Mouse (Mus musculus) heart, adult 9 months (tissue): ENCODE results near the gene Eef2kmt.
"Not testable (repeated sequence)": the region's sequence is repeated elsewhere in the genome, so short reads cannot be mapped to it uniquely, and the experiment has no call there.

Experiments
- DNase-seq, 2 experiments: peaks; one replicate each; pipeline ENCODE4 v3.0.0; 2022; ENCODE audit warnings: low spot score in 2 of 2

Eef2kmt gene

DNA sequence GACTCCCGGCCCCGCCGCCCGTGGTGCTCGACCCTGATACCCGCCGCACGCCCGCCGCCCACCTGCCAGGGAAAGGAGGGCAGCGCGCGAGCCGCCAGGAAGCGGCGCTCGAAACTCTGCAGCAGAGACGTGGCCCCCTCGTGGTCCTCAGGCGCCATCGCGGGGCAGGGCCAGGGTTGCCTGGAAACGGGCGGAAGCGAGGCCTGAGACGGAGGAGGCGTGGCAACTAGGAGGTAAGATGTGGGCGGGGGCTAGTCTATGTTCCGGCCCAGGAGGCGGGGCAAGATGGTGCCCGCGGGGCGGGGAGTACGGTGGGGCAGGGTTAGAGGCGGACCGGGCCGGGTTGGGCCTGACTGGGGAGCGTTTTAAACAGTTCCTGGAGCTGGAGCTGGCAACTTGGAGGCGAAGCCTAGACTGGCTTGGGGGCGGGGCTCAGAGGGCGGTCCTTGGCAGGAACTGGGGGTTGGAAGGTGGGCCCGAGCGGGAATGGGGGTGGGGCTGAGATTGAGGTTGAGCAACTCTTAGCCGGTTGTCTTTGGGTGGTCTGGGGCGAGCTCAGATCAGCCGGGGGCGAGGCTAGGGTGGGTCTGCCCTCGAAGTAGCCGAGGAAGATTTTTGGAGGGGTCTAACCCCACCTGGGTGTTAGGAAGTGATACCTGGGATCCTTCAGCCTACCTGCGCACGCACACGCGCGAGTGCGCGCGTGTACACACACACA is at the start of gene Eef2kmt:
TSS of gene Eef2kmt (minus strand) at position 205 of the 718 bp plus-strand sequence.
- peak; percentile 99 for DNase-seq

- DNase-seq: no peak
These were observed 39.5 kb upstream of the Eef2kmt start for GRCm38 (mm10) chr16:5295238-5295637.

- no peak for DNase-seq
These were observed 29.6 kb upstream of the Eef2kmt start for GRCm38 (mm10) chr16:5285376-5285775.

DNA sequence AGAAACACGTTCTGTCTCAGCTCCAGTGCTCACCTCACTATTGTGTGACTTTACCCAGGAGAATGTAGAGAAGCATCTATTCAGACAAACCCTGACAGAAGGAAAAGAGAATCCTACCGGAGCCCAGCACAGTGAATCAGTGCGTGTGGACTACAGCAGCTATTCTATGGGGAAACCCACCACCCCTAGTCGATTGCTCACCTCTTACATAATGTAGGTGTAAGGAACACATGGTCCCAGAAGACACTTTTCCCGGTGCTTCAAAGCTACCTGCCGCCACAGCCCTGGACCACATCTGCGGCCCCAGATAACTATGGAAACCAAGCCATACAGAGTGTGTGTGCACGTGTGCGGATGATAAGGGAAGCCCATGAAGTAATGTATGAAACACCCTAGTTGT is 26.9 kb upstream of the Eef2kmt start:
- no peak for DNase-seq

GRCm38 (mm10) chr16:5279571-5280222 is 23.9 kb upstream of the Eef2kmt start:
- DNase-seq: no peak

DNA sequence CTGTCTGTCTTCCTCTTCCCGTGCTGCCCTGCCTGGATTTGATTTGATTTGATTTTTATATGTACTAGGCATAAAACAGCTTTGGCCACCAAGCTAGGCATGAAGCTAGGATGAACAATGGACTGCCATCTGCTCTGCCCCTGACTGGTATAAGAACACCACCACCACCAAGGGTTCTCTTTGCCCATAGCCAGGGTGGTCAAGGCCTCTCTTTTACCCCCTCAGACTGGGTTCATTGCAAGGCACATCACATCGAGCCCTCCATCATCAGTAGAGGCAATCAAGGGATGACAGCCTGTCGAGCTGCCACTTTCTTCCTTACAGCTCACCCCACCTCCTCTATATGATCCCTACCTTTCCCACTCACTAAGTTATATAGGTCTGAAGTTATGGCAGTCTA is 16.6 kb upstream of the Eef2kmt start:
- DNase-seq: no peak

DNA sequence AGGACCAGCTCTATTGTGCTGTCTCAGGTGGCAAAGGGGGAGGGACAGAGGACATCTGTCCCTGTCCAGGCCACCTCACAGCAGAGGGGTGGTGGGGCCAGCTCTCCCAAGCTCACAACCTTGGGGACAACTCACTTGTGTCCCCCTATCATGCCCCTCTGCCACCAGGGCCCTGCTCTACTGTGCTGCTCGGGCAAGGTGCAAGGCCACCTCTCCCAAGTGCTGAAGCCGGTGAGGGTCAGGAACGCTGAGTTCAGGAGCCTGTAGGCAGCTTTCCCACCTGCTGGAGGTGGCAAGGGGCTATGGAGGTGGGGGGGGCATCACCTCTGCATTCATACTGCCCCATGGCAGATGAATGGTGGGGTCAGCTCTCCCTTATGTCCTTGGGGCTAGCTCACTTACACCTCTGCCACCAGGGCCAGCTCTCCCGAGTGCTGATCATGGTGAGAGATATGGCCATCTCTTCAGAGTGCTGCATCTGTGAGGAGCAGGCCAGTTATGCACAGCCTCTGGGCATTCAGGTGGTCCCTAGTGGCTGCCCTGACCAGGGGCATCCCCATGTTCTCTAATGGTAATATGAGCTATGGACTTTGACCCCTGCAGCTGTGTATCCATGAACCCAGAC is 15.7 kb upstream of the Eef2kmt start:
- no peak for DNase-seq

DNA sequence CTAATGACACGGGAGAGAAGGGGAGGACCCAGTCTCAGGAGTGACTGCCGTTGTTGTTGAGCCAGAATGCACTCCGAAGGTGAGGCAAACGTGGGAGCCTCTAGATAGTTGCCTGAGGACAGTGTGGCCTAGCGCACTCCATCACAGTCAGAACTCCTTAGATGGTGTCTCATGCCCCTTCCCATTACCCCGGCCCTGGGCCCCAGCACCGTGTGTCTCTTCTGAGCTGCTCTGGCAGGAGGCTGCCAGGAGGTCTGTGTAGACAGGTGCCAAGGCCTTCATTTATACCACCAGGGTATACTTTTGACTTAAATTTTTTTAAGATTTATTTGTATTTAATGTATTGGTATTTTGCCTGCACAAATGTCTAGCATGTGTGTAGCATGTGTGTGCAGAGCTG is 8.1 kb upstream of the Eef2kmt start:
- no peak for DNase-seq

- DNase-seq: no peak
These were observed 7.4 kb upstream of the Eef2kmt start for GRCm38 (mm10) chr16:5263156-5263555.

GRCm38 (mm10) chr16:5255081-5255740 is 572 bp downstream of the Eef2kmt start:
- no peak for DNase-seq

- peak; percentile 72 to 77 for DNase-seq
These were observed 1.3 kb downstream of the Eef2kmt start for GRCm38 (mm10) chr16:5254346-5255025.

- DNase-seq: no peak
These were observed 3.5 kb downstream of the Eef2kmt start for GRCm38 (mm10) chr16:5252260-5252659.

DNA sequence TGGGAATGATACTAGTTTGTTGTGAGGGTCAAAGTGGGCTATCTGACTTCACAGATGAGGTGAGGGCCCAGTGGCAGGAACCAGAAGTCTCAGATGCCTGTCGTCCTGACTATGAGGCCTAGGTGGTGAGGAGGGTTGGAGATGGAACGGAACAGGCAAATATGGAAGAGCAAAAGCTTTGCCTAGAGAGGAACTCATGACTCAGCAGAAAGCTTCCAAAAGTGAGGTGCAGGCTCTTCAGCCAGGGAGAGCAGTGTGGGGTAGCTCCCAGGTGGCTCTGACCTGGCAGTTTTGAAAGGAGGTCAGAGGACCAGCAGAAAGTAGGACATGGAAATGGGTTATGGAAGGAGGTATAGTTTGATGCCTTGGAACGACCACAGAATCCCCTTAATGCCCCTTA is 4.9 kb downstream of the Eef2kmt start:
- no peak for DNase-seq

- peak; percentile 67 to 69 for DNase-seq
These were observed 11.4 kb downstream of the Eef2kmt start for GRCm38 (mm10) chr16:5244411-5244810.

- DNase-seq: no peak
These were observed 12.9 kb downstream of the Eef2kmt start for GRCm38 (mm10) chr16:5242882-5243281.

- no peak for DNase-seq
These were observed 13.4 kb downstream of the Eef2kmt start for GRCm38 (mm10) chr16:5242355-5242754.

DNA sequence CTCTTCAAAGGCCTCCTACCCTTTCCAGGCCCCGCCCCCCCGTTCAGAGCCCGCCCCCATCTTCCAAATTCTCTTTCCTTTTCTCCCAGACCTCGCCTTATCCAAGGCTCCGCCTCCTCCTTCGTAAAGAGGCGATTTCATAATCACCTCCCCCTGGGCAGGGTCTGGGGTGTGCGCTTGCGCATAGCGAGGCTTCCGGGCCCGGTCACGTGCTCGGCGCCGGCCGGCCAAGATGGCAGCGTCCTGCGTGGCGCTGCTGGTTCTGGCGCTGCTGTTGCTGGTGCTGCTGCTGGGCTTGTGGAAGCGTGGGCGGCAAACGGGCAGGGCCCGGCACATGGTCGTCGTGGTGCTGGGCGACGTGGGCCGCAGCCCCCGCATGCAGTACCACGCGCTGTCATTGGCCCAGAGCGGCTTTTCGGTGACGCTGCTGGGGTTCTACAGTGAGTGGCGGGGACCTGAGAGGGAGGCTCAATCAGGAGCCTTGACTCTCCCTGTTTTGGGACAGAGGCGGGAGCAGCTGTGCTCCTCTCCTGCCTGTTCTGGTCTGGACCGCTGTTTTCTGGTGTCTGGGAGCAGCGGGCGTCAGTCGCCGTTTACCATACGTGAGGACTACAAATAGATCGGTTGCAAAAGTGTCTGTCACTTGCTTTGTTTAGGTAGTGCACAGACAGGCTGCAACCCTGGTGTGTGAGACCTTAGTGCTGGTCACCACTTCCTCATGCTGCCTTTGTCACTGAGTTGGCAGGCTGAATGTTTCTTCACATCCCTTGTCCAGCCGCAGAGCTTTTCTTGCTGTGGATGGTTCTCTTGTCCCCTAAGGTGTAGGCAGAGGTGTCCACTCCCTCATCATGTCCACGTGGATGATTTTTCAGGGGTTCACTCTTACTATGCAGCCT is 22.1 kb downstream of the Eef2kmt start, which contains the start of gene Alg1:
TSS of gene Alg1 (plus strand) at position 204 of the 896 bp plus-strand sequence.
- peak; percentile 94 for DNase-seq

DNA sequence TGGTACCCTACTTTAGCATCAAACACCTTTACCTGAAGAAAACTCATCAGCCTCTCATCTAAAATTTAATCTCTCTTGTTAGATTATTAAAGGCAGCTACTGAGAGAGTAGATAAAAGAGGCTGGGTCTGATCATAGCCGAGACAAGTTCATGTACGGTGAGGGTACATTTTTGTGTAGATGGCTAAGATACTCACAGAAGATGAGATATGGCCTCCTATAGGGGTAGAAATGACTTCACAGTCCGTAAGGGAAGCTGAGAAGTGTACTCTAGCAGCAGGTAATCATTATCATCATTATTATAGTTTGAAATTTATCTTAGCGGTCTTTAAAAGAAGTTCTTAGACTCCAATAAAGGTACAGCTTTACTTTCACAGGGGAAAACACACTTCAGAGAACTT is 22.8 kb downstream of the Eef2kmt start:
- no peak for DNase-seq

DNA sequence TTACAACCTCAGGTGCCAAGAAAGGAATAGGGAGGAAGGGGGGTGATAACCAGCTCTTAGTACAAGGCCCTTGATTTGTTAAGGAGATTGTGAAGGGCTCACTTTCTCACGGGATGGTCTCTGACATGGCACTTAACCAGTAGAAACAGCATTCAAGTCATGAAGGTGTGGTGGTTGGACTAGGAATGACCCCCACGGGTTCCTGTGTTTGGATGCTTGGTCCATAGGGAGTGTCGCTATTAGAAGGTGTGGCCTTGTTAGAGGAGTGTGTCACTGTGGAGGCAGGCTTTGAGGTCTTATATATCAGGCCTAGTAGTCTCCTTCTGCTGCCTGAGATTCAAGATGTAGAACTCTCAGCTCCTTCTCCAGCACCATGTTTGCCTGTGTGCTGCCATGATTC is 27.7 kb downstream of the Eef2kmt start:
- DNase-seq: not testable (repeated sequence)

GRCm38 (mm10) chr16:5227501-5227900 is 28.3 kb downstream of the Eef2kmt start:
- DNase-seq: not testable (repeated sequence)

DNA sequence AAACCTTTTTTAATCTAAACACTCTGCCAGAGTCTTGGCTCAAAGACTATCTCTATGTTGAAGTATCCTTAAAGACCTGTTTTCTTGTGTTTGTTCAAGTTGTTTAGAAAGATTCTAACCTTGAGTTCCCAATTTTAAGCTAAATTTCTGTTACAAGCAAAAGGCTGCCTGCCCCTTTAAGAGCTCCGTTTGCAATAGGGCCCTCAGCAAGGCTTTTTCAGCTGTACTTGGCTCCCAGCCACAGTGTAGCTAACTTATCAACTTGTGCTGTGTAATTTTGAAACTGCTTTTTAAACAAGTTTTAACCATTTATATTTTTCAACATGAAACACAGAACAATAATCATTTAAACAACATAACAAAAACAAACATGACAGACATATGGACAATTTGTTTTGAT is 29.2 kb downstream of the Eef2kmt start:
- DNase-seq: peak in 1 of 2 experiments; percentile 35
